Mouse (Mus musculus) cerebellum, adult 9-11 months (tissue): ENCODE data around the gene Pitpnm3.

Experiments
- DNase-seq: peaks from one replicate; pipeline ENCODE4 v3.0.0; 2022

Gene Pitpnm3

GRCm38 (mm10) chr11:72049171-72049759, 86.3 kb downstream of the Pitpnm3 start:
- DNase-seq = no peak

DNA sequence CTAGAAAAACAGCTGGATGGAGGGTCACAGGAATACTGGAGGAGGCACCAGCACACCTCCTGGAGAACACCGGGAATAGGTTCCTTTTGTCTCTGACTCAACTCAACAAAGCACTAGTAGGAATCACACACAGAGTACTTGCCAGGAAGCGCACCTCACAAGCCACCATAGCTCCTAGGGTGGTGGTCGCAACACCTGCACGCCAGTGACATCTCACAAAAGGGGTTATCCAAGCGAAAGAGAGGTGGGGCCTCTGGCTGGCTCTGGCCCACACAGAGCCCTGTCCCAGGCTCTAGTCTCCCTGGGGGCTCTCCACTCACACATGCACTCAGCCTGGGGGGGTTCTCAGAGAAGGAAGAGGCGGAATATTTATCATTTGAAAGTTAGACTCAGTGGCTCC, 86.8 kb downstream of the Pitpnm3 start:
- no peak for DNase-seq

GRCm38 (mm10) chr11:72044231-72044630, 91.3 kb downstream of the Pitpnm3 start:
- no peak for DNase-seq

DNA sequence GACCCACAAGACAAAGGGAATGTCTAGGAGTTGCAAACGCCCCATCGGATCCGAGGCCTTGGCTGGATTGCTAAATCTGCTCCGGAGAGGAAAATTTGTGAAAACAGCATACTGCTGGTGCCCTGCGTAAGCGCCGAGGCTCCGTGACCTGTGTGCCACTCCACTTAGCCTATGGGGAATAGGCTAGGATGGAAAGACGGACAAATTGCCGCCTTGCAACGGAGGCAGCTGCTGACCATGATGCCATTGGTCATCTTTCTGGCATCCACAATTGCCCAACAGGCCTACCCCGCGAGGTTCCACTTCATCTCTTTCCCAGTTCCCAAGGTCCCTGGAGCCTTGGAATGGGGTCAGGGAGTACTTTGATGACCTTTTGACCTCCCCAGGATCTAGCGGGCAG, 92.9 kb downstream of the Pitpnm3 start:
- DNase-seq = no peak

DNA sequence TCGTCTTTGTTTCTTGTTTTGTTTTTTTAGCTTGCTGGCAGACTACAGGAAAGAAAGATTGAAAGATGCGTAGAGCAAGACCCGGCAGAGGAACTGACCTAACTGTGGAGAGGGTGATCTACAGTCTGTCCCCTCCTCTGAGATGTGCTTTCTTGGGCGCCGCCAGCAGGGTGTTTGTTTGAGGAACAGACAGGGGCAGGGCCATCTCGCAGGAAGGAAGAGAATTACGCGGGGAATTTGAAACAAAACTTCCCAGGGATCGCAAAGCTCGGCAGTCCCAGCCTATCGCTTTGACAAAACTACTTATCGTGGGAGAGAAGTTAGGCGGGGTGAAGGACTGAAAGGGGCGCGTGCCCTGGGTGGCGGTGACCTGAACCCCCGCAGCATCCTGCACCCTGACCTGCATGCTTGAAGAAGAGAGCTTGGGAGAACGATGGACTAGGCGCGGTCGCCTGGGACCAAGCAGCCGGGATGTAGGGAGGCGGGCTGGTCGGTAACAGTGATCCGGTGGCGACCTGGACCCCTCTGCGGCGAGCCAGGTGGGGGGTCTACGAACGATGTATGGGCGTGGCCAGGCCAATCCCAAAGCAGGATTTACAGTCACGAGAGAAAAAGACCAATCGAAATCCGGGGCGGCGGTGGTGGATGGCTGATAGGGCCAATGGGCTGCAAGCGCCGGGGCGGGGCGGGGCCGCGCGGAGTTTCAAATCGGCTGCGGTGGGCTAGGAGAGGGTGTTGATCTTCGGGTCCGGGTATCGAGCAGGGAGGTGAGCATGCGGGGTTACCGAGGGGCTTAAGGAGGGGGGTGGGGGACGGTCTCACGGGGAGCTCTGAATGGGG, 93.6 kb downstream of the Pitpnm3 start, which contains the start of gene Pimreg:
Pimreg (plus strand) TSS at position 265 of the 840 bp plus-strand sequence.
- DNase-seq = peak; percentile 76

GRCm38 (mm10) chr11:72041290-72041767, 94.2 kb downstream of the Pitpnm3 start:
- DNase-seq = no peak

- no peak for DNase-seq
Observed at GRCm38 (mm10) chr11:72039599-72040386, 95.8 kb downstream of the Pitpnm3 start.

DNA sequence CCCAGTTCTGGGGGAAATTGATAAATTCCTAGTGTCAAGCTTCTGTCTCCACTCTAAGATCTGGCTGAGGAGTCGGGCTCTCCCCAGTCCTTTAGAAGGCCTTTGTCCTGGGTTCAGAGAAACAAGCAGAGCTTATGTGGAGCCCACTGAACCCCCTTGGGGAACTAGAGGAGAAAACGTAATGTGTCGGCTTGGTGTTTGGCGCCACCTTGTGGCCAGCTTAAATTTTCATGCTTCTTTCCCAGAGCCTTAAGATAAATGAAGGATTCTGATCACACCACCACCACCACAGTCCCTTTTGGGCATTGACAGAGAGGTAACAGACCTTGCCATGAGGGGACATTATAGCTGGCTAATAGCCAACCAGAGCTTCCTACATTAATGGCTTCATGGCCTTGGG, 97.6 kb downstream of the Pitpnm3 start:
- peak; percentile 60 for DNase-seq

DNA sequence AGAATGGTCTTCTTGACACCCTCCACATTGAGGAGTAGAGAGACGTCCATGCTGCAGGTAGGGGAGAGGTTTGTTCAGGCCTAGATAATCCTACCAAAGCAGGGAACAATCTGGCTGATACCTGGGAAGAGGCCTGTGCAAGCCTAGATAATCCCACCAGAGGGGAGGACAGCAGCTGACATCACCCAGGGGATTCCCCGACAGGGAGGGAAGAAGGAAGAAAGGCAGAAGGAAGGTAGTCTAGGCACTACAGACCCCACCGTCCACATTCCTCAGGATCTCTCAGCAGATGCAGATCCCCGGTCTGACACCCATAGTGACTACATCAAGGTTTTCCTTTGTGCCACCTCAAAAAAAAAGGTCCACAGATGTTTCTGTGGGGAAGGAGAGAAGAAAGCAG, 98.2 kb downstream of the Pitpnm3 start, which contains the start of gene Aipl1:
Aipl1 (minus strand) TSS at position 101 of the 400 bp plus-strand sequence.
- no peak for DNase-seq

DNA sequence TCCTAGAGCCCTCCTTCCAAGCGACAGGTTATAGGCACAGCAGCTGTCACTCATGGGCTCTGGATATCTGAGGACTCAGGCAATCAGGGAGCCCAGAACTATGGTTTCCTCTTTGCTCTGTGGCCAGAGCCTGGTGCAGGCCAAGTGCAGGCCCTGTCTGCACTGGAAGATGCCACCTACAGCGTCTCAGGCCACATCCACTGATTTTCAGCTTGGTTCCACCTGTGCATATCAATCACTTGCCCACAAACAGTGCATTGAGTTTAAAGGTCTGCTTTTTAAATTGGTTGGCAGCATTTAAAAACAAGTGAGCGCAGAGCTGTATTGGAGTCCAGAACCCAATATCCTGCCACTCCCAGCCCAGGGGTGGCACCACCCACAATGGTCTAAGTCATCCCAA, 103.0 kb downstream of the Pitpnm3 start:
- DNase-seq = no peak

DNA sequence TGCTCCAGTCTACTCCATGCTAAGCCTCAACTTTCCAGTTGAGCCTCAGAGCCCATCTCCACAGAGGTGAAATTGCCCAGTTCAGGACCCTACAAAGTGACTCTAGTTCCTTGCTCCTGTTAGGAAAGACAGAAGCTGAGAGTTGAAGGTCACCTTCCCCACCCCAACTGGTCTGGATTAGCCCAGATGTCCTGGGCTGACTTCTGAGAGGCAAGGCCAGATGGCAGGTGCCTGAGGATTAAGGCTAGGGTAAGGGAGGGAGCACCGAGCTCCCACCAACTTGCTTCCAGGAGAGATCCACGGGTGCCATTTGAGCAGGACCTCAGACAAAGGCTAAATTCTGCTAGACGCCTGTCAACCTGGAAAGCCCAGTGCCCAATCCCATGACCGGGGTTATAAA, 103.5 kb downstream of the Pitpnm3 start:
- no peak for DNase-seq

DNA sequence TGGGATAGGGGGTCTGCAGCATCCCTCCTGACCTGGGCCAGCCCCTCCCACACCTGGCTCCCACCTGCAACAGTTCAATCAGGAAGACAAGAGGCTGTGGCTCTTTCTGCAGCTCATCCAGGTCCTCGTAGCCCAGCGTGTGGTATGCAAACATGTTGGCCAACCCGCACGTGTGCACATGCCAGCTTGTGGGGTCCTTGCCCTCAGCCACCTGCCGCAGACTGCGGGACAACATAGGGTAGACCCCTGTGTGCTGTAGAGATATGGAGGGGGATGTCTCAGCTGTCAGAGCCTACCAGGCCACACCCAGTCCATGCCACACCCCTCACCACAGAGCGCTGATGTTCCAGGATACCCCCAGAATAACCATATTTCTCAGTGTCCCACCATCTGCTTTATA, 104.2 kb downstream of the Pitpnm3 start:
- no peak for DNase-seq

DNA sequence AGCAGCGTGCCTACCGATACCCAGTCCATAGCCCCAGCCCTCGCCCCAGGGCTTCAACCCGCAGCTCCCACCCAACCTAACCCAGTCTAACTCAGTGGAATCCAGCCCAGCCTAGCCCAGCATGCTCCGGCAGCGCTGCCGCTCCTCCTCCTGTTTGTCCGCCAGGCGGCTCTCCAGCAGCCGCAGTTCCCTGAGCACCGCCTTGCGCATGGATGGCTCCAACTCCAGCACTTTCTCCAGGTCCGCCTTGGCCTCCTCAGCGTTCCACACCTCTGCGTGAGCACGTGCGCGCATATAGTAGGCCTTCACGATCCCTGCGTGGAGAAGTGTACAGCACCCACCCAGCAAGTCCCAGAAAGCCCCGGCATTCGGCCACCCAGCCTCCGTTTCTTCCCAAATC, 106.4 kb downstream of the Pitpnm3 start:
- DNase-seq = no peak

DNA sequence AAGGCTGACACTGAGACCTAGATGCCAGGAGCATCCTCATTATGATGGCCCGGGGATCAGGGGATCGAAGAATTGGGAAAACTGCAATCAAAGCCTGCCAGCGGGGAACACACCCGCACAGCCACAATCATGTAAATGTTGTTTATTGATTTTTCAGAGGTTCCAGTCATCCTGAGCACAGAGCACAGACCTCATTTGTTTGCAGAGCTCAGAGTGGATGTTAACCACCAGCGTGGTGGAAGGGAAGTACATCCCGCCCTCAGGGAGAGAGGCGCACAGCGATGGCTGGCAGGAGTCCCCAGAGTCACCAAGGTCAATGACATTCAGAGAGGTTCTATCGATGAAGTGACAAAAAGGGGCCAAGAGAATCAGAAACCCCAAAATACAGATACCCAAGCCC, 107.7 kb downstream of the Pitpnm3 start:
- DNase-seq = no peak

DNA sequence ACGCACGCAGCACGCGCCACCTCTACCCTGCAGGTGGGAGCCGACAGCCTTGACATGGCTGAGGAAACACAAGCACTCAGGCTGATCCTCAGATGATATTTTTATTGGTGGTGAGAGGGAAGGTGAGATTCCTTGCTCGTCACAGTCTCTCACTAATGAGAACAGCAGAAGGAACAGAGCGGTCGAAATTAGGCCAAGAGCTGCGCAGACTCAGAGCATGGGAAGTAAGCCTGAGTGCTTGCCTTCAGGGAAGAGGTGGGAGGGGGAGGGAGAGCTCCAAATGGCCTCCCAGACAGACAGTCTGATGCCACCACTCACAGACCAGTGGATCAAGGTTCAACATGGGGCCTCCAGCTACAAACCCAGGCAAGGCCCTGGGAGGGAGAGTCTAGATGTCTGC, 109.1 kb downstream of the Pitpnm3 start:
- no peak for DNase-seq

- DNase-seq = no peak
Observed at GRCm38 (mm10) chr11:72025843-72026242, 109.7 kb downstream of the Pitpnm3 start.

- peak; percentile 80 for DNase-seq
Observed at GRCm38 (mm10) chr11:72024193-72024781, 111.3 kb downstream of the Pitpnm3 start.

GRCm38 (mm10) chr11:72023581-72023980, 112.0 kb downstream of the Pitpnm3 start:
- no peak for DNase-seq

DNA sequence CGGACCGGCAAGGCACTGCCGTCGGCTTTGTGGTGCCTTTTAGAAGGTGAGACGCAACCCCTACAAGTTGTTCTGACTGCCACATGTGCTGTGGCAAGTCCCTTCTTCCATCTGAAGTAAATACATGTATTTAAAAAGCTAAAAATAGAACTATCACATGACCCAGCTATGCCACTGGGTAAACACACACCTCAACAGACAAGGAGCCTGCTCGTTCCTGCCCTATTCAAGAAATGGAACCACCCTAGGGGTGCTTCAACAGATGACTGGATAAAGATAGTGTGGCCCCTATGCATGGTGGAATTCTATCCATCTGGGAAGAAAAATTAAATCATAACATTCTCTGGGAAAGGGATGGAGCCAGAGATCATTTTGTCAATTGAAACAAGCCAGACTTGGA, 112.8 kb downstream of the Pitpnm3 start:
- no peak for DNase-seq

DNA sequence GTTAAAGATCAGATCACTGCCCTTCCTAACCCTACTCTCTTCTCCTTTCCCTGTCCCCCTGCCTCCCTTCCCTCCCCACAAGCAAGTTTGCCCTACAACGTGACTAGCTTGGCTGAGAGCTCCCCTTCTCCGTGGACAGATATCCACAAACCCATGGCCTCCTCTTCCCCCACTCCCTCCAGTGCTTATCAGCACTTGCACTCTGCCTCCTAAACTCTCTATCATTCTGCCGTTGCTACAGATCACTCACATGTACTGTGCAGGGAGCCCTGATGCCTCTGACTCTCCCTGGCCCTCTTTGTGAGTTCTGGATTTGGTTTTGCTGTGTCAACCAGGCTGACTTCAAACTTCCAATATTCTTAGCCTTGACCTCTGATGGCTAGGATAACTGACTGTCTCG, 114.6 kb downstream of the Pitpnm3 start:
- no peak for DNase-seq

GRCm38 (mm10) chr11:72017253-72017601, 118.4 kb downstream of the Pitpnm3 start:
- no peak for DNase-seq

DNA sequence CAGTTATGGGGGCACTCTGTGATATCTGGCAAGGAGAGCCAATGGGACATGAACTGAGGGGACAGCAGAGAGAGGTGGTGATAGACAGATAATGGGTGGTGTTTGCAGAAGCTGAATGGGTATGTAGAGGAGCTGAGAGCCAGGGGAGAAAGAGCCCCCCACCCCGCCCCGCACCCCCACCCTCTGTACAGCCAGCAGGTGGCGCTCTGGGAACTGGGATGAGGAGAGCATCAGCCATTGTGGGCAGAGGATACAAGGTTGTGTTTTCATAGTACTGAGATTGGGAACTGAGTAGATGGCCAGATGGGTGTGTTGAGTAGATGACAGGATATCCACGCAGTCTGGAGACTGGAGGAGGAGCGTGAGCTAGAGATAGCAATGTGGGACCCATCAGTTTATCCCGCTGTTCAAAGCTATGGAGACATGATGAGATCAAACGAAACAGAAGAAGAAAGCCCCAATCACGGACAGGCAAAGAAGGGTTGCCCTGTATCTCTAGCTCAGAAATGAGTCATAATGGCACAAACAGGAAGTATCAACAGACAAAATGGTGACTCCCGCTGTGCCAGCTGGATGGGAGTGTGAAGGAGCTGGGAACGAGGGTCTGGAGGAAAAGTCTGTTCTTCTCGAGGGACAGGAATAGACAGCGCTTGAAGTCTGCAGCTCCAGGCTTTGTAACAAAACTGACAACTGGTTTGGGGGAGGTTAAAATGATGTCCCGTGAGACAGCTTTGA, 118.9 kb downstream of the Pitpnm3 start:
- DNase-seq = no peak
